Mouse (Mus musculus): Measurements from ENCODE around the gene Fbxo24.

- TF ChIP-seq CTCF (IDR thresholded peaks at IDR 0.05; ENCODE audit: low read depth, low read length) = no peak
- TF ChIP-seq POLR2A (IDR thresholded peaks at IDR 0.05; ENCODE audit: borderline replicate concordance, low read depth, low read length) = no peak
Observed at GRCm38 (mm10) chr5:137583670-137584169, 45.1 kb downstream of the Fbxo24 start.

All from bone marrow macrophage, adult 2 months (primary cell).